Mouse (Mus musculus) CD4-positive helper T cell, adult 2 months (primary cell): ENCODE measurements around the gene Grxcr1.
A peak's percentile ranks its signal among the peaks of the same experiment; 100 is the strongest.

Experiments
- DNase-seq: peaks from one replicate; pipeline ENCODE4 v3.0.0-alpha.2; 2012; ENCODE audit warnings: low read depth, missing footprints, low spot score

Grxcr1 gene

GRCm38 (mm10) chr5:68031744-68032143, at the start of gene Grxcr1:
Grxcr1 (plus strand) TSS chr5:68031835.
- DNase-seq: no peak

GRCm38 (mm10) chr5:67981946-67982526, 49.6 kb upstream of the Grxcr1 start:
- DNase-seq: no peak

GRCm38 (mm10) chr5:67990426-67990825, 41.2 kb upstream of the Grxcr1 start:
- DNase-seq: no peak

- no peak for DNase-seq
Observed at GRCm38 (mm10) chr5:68002611-68003010, 29.0 kb upstream of the Grxcr1 start.

- DNase-seq: no peak
Observed at GRCm38 (mm10) chr5:68003904-68004303, 27.7 kb upstream of the Grxcr1 start.

- no peak for DNase-seq
Observed at GRCm38 (mm10) chr5:68004419-68004818, 27.2 kb upstream of the Grxcr1 start.

GRCm38 (mm10) chr5:68007074-68007473, 24.6 kb upstream of the Grxcr1 start:
- DNase-seq: peak; percentile 37

GRCm38 (mm10) chr5:68011569-68011968, 20.1 kb upstream of the Grxcr1 start:
- DNase-seq: no peak

GRCm38 (mm10) chr5:68012618-68013017, 19.0 kb upstream of the Grxcr1 start:
- peak; percentile 64 for DNase-seq

GRCm38 (mm10) chr5:68020870-68021269, 10.8 kb upstream of the Grxcr1 start:
- DNase-seq: no peak

- no peak for DNase-seq
Observed at GRCm38 (mm10) chr5:68026658-68027422, 4.8 kb upstream of the Grxcr1 start.

GRCm38 (mm10) chr5:68027474-68027873, 4.2 kb upstream of the Grxcr1 start:
- DNase-seq: no peak

GRCm38 (mm10) chr5:68033345-68033744, 1.7 kb downstream of the Grxcr1 start:
- DNase-seq: peak; percentile 30

GRCm38 (mm10) chr5:68039077-68039476, 7.4 kb downstream of the Grxcr1 start:
- DNase-seq: no peak

- DNase-seq: no peak
Observed at GRCm38 (mm10) chr5:68043339-68043738, 11.7 kb downstream of the Grxcr1 start.

- no peak for DNase-seq
Observed at GRCm38 (mm10) chr5:68048783-68049182, 17.1 kb downstream of the Grxcr1 start.

- no peak for DNase-seq
Observed at GRCm38 (mm10) chr5:68049536-68049935, 17.9 kb downstream of the Grxcr1 start.

GRCm38 (mm10) chr5:68051101-68051500, 19.5 kb downstream of the Grxcr1 start:
- DNase-seq: no peak

- no peak for DNase-seq
Observed at GRCm38 (mm10) chr5:68057574-68057973, 25.9 kb downstream of the Grxcr1 start.

- no peak for DNase-seq
Observed at GRCm38 (mm10) chr5:68068694-68069093, 37.1 kb downstream of the Grxcr1 start.

- DNase-seq: no peak
Observed at GRCm38 (mm10) chr5:68070308-68070707, 38.7 kb downstream of the Grxcr1 start.

GRCm38 (mm10) chr5:68071857-68072256, 40.2 kb downstream of the Grxcr1 start:
- no peak for DNase-seq

GRCm38 (mm10) chr5:68086535-68087098, 55.0 kb downstream of the Grxcr1 start:
- DNase-seq: no peak
